Mouse (Mus musculus): Measurements from ENCODE around the gene Gm10226. TPM values are rescaled to one million over a fixed set of nuclear protein-coding genes. Genes with fewer than 3 reads are reported as not detected.
"Not testable (repeated sequence)": the region's sequence is repeated elsewhere in the genome, so short reads cannot be mapped to it uniquely, and the experiment has no call there.

The Gm10226 gene
- 6.0 TPM in 1 of 2 replicates, not detected in the other for total RNA-seq (2021)
- long read RNA-seq, result 0 reads

- DNase-seq, result no peak
These were observed at the start of gene Gm10226 for GRCm38 (mm10) chr17:21691560-21691959. TSS of gene Gm10226 (plus strand) at chr17:21691860.

- DNase-seq, result peak; percentile 61
These were observed 42.9 kb upstream of the Gm10226 start for GRCm38 (mm10) chr17:21648791-21649190.

- DNase-seq, result peak; percentile 7
These were observed 41.7 kb upstream of the Gm10226 start for GRCm38 (mm10) chr17:21649936-21650335.

- DNase-seq, result peak; percentile 64
These were observed 41.2 kb upstream of the Gm10226 start, which contains the start of gene Zfp983 for GRCm38 (mm10) chr17:21650364-21650907. TSS of gene Zfp983 (plus strand) at chr17:21650624.

- DNase-seq, result not testable (repeated sequence)
These were observed 12.8 kb upstream of the Gm10226 start for GRCm38 (mm10) chr17:21678826-21679225.

GRCm38 (mm10) chr17:21679273-21680018 lies 12.2 kb upstream of the Gm10226 start:
- DNase-seq, result peak; percentile 71

GRCm38 (mm10) chr17:21680019-21680376 lies 11.7 kb upstream of the Gm10226 start:
- not testable (repeated sequence) for DNase-seq

GRCm38 (mm10) chr17:21693342-21693741 lies 1.7 kb downstream of the Gm10226 start:
- DNase-seq, result no peak

GRCm38 (mm10) chr17:21696073-21696472 lies 4.4 kb downstream of the Gm10226 start:
- DNase-seq, result no peak

GRCm38 (mm10) chr17:21702281-21703240 lies 10.9 kb downstream of the Gm10226 start:
- no peak for DNase-seq

- DNase-seq, result no peak
These were observed 11.8 kb downstream of the Gm10226 start for GRCm38 (mm10) chr17:21703414-21703813.

- DNase-seq, result peak; percentile 76
These were observed 15.8 kb downstream of the Gm10226 start, which contains the start of gene Zfp760 for GRCm38 (mm10) chr17:21707343-21707996. TSS of gene Zfp760 (plus strand) at chr17:21707741.

GRCm38 (mm10) chr17:21708401-21708800 lies 16.7 kb downstream of the Gm10226 start:
- DNase-seq, result no peak

GRCm38 (mm10) chr17:21730495-21730894 lies 38.8 kb downstream of the Gm10226 start, which contains the start of gene Zfp229:
TSS of gene Zfp229 (plus strand) at chr17:21730795.
- not testable (repeated sequence) for DNase-seq

GRCm38 (mm10) chr17:21733049-21733448 lies 41.4 kb downstream of the Gm10226 start:
- DNase-seq, result no peak

GRCm38 (mm10) chr17:21733529-21734031 lies 41.9 kb downstream of the Gm10226 start:
- DNase-seq, result peak; percentile 72

Other genes with a start within 250 kb of the Gm10226 start
- gene Zfp51, start 241.5 kb upstream of the Gm10226 start, total RNA-seq (2021), result 8.7 and 8.8 TPM in 2 replicates
- gene Zfp53, start 202.9 kb upstream of the Gm10226 start, total RNA-seq (2021), result 4.7 and 5.4 TPM in 2 replicates
- gene Zfp52, start 156.3 kb upstream of the Gm10226 start, total RNA-seq (2021), result 30.4 and 31.9 TPM in 2 replicates
- 10.0 and 10.7 TPM in 2 replicates for gene Zfp948, start 124.9 kb upstream of the Gm10226 start, total RNA-seq (2021)
- 7.8 and 10.0 TPM in 2 replicates for gene Zfp983, start 41.2 kb upstream of the Gm10226 start, total RNA-seq (2021)
- gene Zfp760, start 15.9 kb downstream of the Gm10226 start, total RNA-seq (2021), result 7.9 and 8.3 TPM in 2 replicates
- gene Zfp229, start 38.9 kb downstream of the Gm10226 start, total RNA-seq (2021), result 12.3 and 14.2 TPM in 2 replicates
- 2.9 and 3.3 TPM in 2 replicates for gene Zfp820, start 153.9 kb downstream of the Gm10226 start, total RNA-seq (2021)
- 2.2 and 3.2 TPM in 2 replicates for gene Zfp995, start 218.1 kb downstream of the Gm10226 start, total RNA-seq (2021)